Mouse (Mus musculus) myocyte (in vitro differentiated cells): Measurements from ENCODE around the gene Pank3.

Experiments used
- CEBPB ChIP-seq: IDR thresholded peaks from 2 replicates; pipeline ENCODE4 v1.6.1; 2011; ENCODE audit warnings: mild to moderate bottlenecking, moderate library complexity; ENCODE audit not compliant: poor library complexity, insufficient read depth, severe bottlenecking
- MYOD1 ChIP-seq, 3 experiments: IDR thresholded peaks; one replicate each; pipeline ENCODE4 v1.6.1; 2011; ENCODE audit warnings: control low read depth in 2 of 3, low read depth in 2 of 3, mild to moderate bottlenecking in 2 of 3, moderate library complexity in 1 of 3; ENCODE audit not compliant: insufficient read length in 2 of 3, control insufficient read depth in 1 of 3
- MYOG ChIP-seq, 3 experiments: IDR thresholded peaks; one replicate each; pipeline ENCODE4 v1.6.1; 2011; ENCODE audit warnings: control low read depth in 2 of 3, low read depth in 2 of 3, mild to moderate bottlenecking in 2 of 3; ENCODE audit not compliant: insufficient read length in 2 of 3, control insufficient read depth in 1 of 3, insufficient read depth in 1 of 3
- POLR2A ChIP-seq: IDR thresholded peaks from one replicate; pipeline ENCODE4 v1.6.1; 2011; ENCODE audit warnings: low read depth, mild to moderate bottlenecking, control low read depth, moderate library complexity; ENCODE audit not compliant: insufficient read length
- POLR2AphosphoS2 ChIP-seq: IDR thresholded peaks from one replicate; pipeline ENCODE4 v1.6.1; 2011; ENCODE audit warnings: low read depth, control low read depth; ENCODE audit not compliant: insufficient read length
- TCF12 ChIP-seq: IDR thresholded peaks from one replicate; pipeline ENCODE4 v1.6.1; 2011; ENCODE audit warnings: mild to moderate bottlenecking, control low read depth; ENCODE audit not compliant: poor library complexity, insufficient read depth, severe bottlenecking
- USF1 ChIP-seq: IDR thresholded peaks from one replicate; pipeline ENCODE4 v1.6.1; 2011; ENCODE audit warnings: low read depth, mild to moderate bottlenecking, control low read depth, moderate library complexity

DNA sequence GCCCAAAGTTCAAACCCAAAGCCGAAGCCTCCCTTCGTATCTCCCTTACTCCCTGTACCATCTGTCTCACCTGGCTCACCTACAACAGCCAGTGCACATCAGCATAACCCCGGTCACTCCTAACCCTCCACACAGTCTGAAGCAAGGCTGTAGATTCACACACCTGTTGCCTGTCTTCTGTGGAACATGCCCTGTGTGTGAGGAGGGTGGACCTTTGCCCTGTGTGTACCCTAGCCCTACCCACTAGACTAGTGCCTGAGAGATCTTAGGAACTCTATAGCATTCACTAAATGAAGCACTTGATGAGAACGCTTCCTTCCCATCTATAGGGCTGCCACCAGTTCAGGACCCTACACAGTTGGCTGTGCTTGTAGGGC is 8.7 kb upstream of the Pank3 start:
- TF ChIP-seq POLR2A, result no peak
- no peak for TF ChIP-seq POLR2AphosphoS2
- TF ChIP-seq MYOD1 (IDR thresholded peaks at IDR 0.05; ENCODE audit: control insufficient read depth in 1 of 3, insufficient read length in 2 of 3, low read depth in 2 of 3), result no peak
- no peak for TF ChIP-seq MYOG (IDR thresholded peaks at IDR 0.05; ENCODE audit: control insufficient read depth in 1 of 3, insufficient read depth in 1 of 3, insufficient read length in 2 of 3, low read depth in 2 of 3)
- TF ChIP-seq USF1, result no peak
- no peak for TF ChIP-seq CEBPB
- no peak for TF ChIP-seq TCF12
